Mouse (Mus musculus): ENCODE measurements around the gene Tbc1d30. TPM values are rescaled to one million over a fixed set of nuclear protein-coding genes. Genes with fewer than 3 reads are reported as not detected.
"Not testable (repeated sequence)": the region's sequence is repeated elsewhere in the genome, so short reads cannot be mapped to it uniquely, and the experiment has no call there.

Gene Tbc1d30
- polyA plus RNA-seq, 1 experiment from 2014 or later, result 1.1 TPM

- Histone ChIP-seq H3K27ac (replicated peaks) (no peak overlapping the region), H3K4me3 (no peak overlapping the region), H3K4me1 (peaks cover 11% of the 10 kb centered on the region), H3K27me3 (ENCODE audit: low read depth, poor library complexity, severe bottlenecking) (no peaks in the 10 kb centered on the region), H3K9me3 (replicated peaks) (no peaks in the 10 kb centered on the region), H3K36me3 (no peaks in the 10 kb centered on the region)
- DNase-seq (ENCODE audit: low spot score), result no peak
- WGBS, result 95% methylated on average over 2 of the region's 2 CpGs
These were observed 9.3 kb upstream of the Tbc1d30 start for GRCm38 (mm10) chr10:121360358-121360757.

DNA sequence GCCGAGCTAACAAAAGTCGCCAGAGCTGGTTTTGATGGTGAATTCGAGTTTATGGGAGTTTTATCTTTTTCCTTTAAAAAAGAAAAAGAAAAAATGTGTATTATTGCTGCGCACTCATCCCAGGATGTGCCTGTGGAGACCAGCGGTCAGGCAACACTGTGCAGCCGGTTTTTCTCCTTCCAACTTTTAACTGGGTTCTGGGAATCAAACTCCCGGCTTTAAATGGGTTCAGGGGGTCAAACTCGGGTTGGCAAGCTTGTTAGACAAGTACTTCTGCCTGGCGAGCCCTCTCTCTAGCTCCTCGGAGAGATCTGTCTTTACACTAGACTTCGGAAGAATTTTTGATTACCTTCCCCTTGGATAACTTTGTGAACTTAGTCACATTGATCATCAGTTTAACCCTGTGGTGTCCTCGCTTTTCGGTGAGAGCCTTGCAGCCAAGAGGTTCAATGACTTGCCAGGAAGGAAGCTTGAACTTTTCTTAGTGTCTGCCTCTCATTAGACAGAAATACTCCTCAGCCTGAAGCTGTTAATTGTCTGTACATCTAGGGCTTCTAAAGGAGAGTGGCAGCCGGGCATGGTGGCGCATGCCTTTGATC lies 713 bp upstream of the Tbc1d30 start:
- no peak for DNase-seq (ENCODE audit: low spot score)
- no peaks in the 10 kb centered on the region for H3K36me3 ChIP-seq
- WGBS, result 43% methylated on average over 15 of the region's 15 CpGs
- H3K27me3 ChIP-seq (ENCODE audit: low read depth, poor library complexity, severe bottlenecking), result peaks cover 57% of the 10 kb centered on the region
- peak overlapping the region; percentile 66 for H3K4me3 ChIP-seq
- no peak overlapping the region for H3K27ac ChIP-seq (replicated peaks)
- peaks cover 4% of the 10 kb centered on the region; the same call in 1 of the 2 replicates for H3K9me3 ChIP-seq (replicated peaks)
- H3K4me1 ChIP-seq, result peaks cover 30% of the 10 kb centered on the region

DNA sequence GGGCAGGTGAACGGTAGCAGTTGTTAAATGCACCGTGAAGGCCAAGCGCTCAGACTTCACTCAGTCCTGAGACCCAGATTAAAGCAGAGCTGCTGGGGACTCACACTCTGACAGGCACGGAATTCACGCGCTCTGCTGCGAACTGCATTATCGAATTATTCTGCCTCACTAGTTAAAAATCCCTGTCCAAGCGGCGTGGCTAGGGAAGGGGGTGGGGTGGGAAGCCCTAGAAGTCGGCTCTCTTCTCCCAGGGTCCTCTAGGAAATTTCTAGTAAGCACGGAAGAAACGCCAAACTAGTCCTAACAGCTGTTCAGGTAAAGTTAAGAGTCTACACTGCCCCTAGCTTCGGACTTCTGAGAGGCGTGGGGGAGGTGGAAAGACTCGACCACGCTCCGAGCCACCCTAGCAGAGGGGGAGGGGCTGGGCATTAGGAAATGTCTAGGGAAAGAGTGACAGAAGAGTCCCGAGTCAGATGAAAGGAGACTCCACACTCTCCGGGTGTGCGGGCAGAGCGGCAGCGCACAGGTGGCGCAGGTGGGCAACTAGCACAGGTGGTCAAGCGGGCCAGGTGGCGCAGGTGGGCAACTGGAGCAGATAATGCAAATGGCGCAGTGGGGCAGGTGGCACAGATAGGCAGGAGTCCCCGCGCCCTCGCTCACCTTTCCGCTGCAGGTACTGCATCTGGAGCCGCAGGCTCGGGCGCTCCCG lies 567 bp downstream of the Tbc1d30 start:
- Histone ChIP-seq H3K9me3 (replicated peaks) (peaks cover 4% of the 10 kb centered on the region; the same call in 1 of the 2 replicates), H3K27me3 (ENCODE audit: low read depth, poor library complexity, severe bottlenecking) (peaks cover 57% of the 10 kb centered on the region), H3K36me3 (no peaks in the 10 kb centered on the region), H3K27ac (replicated peaks) (peak overlapping the region; percentile 61; the same call in 1 of the 2 replicates), H3K4me1 (peaks cover 30% of the 10 kb centered on the region), H3K4me3 (peak overlapping the region; percentile 66)
- peak; percentile 54 for DNase-seq (ENCODE audit: low spot score)
- 2% methylated on average over 35 of the region's 35 CpGs for WGBS

DNA sequence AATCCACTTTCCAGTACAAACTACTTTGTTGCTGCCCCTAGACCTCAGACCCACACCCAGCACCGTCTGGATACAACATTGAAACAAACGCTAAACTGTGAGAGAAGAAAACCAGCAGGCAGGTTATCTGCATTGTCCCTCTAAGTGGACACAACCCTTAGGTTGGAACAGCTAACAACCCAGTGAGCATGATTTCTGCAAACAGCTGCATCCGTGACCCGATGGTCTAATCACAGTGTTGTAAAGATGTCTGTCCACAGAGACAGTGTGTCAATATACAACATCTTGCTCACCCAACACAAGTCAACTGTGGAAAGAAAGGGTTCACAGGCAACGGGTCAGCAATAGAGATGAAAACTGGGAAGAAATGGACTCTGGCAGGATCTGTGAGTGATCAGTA lies 1.8 kb downstream of the Tbc1d30 start:
- Histone ChIP-seq H3K27ac (replicated peaks) (no peak overlapping the region), H3K36me3 (no peaks in the 10 kb centered on the region), H3K4me1 (peaks cover 30% of the 10 kb centered on the region), H3K9me3 (replicated peaks) (peaks cover 4% of the 10 kb centered on the region; the same call in 1 of the 2 replicates), H3K4me3 (no peak overlapping the region), H3K27me3 (ENCODE audit: low read depth, poor library complexity, severe bottlenecking) (peaks cover 57% of the 10 kb centered on the region)
- WGBS, result 50% methylated on average over 5 of the region's 5 CpGs
- DNase-seq (ENCODE audit: low spot score), result no peak

DNA sequence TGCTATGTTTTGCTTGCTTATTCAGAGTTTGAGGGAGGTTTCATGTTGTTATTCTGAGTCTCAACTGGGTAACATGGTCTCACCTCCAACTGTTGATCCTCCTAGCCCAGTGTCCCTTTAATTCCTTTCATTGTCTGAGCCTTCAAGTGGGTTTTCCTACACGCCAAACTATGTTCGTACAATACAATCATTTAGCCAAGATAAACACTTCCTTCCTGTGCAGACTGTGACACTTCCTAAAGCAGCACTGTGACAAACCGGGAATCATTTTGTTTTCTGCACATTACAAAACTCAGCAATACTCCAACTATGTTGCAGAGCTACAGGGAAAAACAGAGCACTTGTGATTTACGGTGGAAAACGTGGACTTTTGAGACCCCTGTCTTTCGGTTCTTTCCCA lies 7.2 kb downstream of the Tbc1d30 start:
- Histone ChIP-seq H3K9me3 (replicated peaks) (no peaks in the 10 kb centered on the region), H3K4me3 (no peak overlapping the region), H3K36me3 (no peaks in the 10 kb centered on the region), H3K27ac (replicated peaks) (no peak overlapping the region), H3K4me1 (peaks cover 26% of the 10 kb centered on the region), H3K27me3 (ENCODE audit: low read depth, poor library complexity, severe bottlenecking) (peaks cover 14% of the 10 kb centered on the region)
- 83% methylated on average over 6 of the region's 6 CpGs for WGBS
- DNase-seq (ENCODE audit: low spot score), result no peak

DNA sequence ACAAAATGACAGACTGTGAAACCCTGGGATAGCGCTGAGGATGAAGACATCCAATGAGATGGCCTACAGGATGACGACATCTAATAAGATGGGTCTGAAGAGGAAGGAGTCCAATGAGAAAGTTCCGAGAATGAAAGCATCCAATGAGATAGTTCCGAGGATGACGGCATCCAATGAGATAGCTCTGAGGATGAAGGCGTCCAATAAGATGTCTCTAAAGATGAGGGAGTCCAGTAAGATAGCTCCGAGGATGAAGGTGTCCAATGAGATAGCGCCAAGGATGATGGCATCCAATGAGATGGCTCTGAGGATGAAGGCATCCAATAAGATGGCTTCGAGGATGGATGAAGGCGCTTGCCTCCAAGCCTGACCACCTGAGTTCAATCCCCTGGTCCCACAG lies 8.8 kb downstream of the Tbc1d30 start:
- H3K9me3 ChIP-seq (replicated peaks), result no peaks in the 10 kb centered on the region
- no peak for DNase-seq (ENCODE audit: low spot score)
- H3K4me1 ChIP-seq, result peaks cover 25% of the 10 kb centered on the region
- H3K4me3 ChIP-seq, result no peak overlapping the region
- H3K27me3 ChIP-seq (ENCODE audit: low read depth, poor library complexity, severe bottlenecking), result no peaks in the 10 kb centered on the region
- no peak overlapping the region for H3K27ac ChIP-seq (replicated peaks)
- 95% methylated on average over 10 of the region's 10 CpGs for WGBS
- no peaks in the 10 kb centered on the region for H3K36me3 ChIP-seq

DNA sequence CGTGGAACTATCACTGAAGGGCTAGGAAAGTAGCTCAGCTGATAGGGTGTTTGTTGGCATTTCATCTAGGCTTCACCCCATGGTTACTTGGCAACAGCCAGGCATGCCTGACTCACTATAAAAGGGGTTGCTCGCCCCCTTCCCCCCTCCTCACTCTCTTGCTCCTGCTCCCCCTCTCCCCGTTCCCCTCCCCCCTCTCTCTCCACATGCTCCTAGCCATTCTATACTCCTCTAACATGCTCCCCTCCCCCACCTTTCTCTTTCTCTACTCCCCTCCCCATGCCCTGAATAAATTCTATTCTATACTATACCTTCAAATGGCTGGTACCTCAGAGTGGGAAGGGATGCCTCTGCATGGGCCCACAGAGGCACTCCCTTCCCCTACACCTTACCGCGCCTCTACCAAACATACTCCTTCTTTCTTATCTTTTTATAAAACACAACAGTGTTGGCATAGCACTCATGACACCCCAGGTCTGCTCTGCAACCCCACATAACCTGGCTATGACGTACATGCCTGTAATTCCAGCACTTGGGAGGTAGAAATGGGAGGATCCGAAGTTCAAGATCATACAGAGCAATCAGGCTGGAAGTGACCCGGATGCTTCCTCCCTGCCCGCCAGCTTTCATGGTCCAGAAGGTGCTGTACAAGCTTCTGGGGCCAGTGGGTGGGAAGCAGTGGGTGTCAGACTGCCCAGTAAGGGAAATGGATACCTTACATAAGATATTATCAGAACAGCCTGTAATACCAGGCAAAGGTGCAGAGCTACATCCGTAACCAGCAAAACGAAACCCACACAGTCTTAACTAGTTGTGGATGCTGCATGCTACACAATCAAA lies 10.1 kb downstream of the Tbc1d30 start:
- Histone ChIP-seq H3K4me3 (no peak overlapping the region), H3K27ac (replicated peaks) (peak overlapping the region; percentile 80), H3K9me3 (replicated peaks) (peaks cover 10% of the 10 kb centered on the region; the same call in 1 of the 2 replicates), H3K36me3 (no peaks in the 10 kb centered on the region; the same call in 1 of the 2 replicates), H3K27me3 (ENCODE audit: low read depth, poor library complexity, severe bottlenecking) (no peaks in the 10 kb centered on the region), H3K4me1 (peaks cover 22% of the 10 kb centered on the region)
- 61% methylated on average over 10 of the region's 11 CpGs for WGBS
- peak; percentile 70 for DNase-seq (ENCODE audit: low spot score)

DNA sequence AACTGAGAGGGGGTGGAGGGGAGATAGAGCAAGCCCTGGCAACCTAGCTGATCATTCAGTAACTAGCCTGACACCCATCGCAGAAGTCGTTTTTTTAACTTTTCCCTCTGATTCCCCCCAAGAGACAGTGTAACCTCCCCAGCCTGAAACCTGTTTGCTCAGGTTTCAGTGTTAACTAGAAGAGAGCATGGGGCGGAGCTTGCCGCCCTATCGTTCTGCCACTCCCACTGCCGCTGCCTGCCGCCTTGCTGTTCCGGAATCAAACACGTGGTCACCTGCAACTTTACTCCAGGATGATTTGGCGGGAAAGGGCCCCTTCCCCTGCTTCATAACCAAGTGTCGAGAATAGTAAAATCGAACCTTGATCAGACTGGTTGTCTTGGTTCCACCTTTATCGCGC lies 14.5 kb downstream of the Tbc1d30 start:
- Histone ChIP-seq H3K4me1 (peaks cover 19% of the 10 kb centered on the region), H3K9me3 (replicated peaks) (peaks cover 13% of the 10 kb centered on the region; the same call in 1 of the 2 replicates)
- not testable (repeated sequence) for H3K36me3 ChIP-seq; H3K27ac ChIP-seq (replicated peaks); DNase-seq (ENCODE audit: low spot score); H3K4me3 ChIP-seq; H3K27me3 ChIP-seq (ENCODE audit: low read depth, poor library complexity, severe bottlenecking)
- WGBS, result 80% methylated on average over 14 of the region's 14 CpGs

DNA sequence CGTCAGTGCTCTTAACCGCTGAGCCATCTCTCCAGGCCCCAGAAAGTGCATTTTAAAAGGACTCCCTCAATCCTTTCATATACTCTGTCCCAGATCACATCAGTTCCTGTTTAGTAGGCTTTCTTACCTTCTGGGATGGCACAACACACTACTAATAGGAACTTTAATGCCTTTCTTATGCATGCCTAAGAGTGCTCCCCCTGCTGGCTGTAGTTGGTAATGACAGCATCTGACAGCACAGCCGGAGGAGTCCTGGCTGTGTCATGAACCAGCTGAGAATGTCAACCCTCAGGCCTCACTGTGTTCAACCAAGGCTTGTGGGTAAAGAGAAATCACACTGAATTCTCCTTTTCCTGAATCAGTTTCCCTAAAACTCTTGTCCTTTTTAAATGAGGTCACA lies 16.5 kb downstream of the Tbc1d30 start:
- Histone ChIP-seq H3K27me3 (ENCODE audit: low read depth, poor library complexity, severe bottlenecking) (no peaks in the 10 kb centered on the region), H3K9me3 (replicated peaks) (peaks cover 13% of the 10 kb centered on the region; the same call in 1 of the 2 replicates), H3K36me3 (no peaks in the 10 kb centered on the region; the same call in 1 of the 2 replicates), H3K4me1 (no peaks in the 10 kb centered on the region), H3K4me3 (no peak overlapping the region), H3K27ac (replicated peaks) (no peak overlapping the region)
- WGBS, result 89% methylated on average over 3 of the region's 3 CpGs
- DNase-seq (ENCODE audit: low spot score), result peak; percentile 49

GRCm38 (mm10) chr10:121330940-121331339 lies 20.1 kb downstream of the Tbc1d30 start:
- no peaks in the 10 kb centered on the region for H3K27me3 ChIP-seq (ENCODE audit: low read depth, poor library complexity, severe bottlenecking)
- no peak overlapping the region for H3K4me3 ChIP-seq
- WGBS, result 15% methylated on average over 7 of the region's 7 CpGs
- H3K9me3 ChIP-seq (replicated peaks), result peaks cover 3% of the 10 kb centered on the region; the same call in 1 of the 2 replicates
- H3K27ac ChIP-seq (replicated peaks), result no peak overlapping the region
- H3K36me3 ChIP-seq, result no peaks in the 10 kb centered on the region; the same call in 1 of the 2 replicates
- peak; percentile 74 for DNase-seq (ENCODE audit: low spot score)
- H3K4me1 ChIP-seq, result no peaks in the 10 kb centered on the region

GRCm38 (mm10) chr10:121329586-121329985 lies 21.5 kb downstream of the Tbc1d30 start:
- 76% methylated on average over 4 of the region's 4 CpGs for WGBS
- no peak for DNase-seq (ENCODE audit: low spot score)

GRCm38 (mm10) chr10:121326167-121326566 lies 24.9 kb downstream of the Tbc1d30 start:
- Histone ChIP-seq H3K4me3 (no peak overlapping the region), H3K27ac (replicated peaks) (no peak overlapping the region), H3K36me3 (no peaks in the 10 kb centered on the region), H3K27me3 (ENCODE audit: low read depth, poor library complexity, severe bottlenecking) (no peaks in the 10 kb centered on the region), H3K9me3 (replicated peaks) (no peaks in the 10 kb centered on the region; the same call in 1 of the 2 replicates), H3K4me1 (no peaks in the 10 kb centered on the region)
- DNase-seq (ENCODE audit: low spot score), result no peak

More at GRCm38 (mm10) chr10:121329586-121329985, 21.5 kb downstream of the Tbc1d30 start:
- no peaks in the 10 kb centered on the region for H3K27me3 ChIP-seq (ENCODE audit: low read depth, poor library complexity, severe bottlenecking)
- H3K27ac ChIP-seq (replicated peaks), result no peak overlapping the region
- H3K36me3 ChIP-seq, result no peaks in the 10 kb centered on the region
- H3K4me1 ChIP-seq, result no peaks in the 10 kb centered on the region
- no peak overlapping the region for H3K4me3 ChIP-seq
- H3K9me3 ChIP-seq (replicated peaks), result no peaks in the 10 kb centered on the region; the same call in 1 of the 2 replicates

Data from midbrain, embryonic 10.5 days (tissue).